Mouse (Mus musculus) limb, embryonic 10.5 days (tissue): ENCODE measurements at regions not wholly inside any gene's neighbourhood (a gene's known extent, or its start where the extent isn't known, plus 50 kb on each side); places are given as distances from the start of the nearest gene placed in this dataset.

Experiments
- DNase-seq: peaks from one replicate; pipeline ENCODE4 v3.0.0-alpha.2; 2017; ENCODE audit warnings: low spot score
- H3K27ac ChIP-seq: fragments of 300-500 bp; sonication (generic); 2 replicates; pipeline ENCODE4 v1.5.1; 2016; ENCODE audit warnings: mild to moderate bottlenecking
- H3K27me3 ChIP-seq: fragments of 300-500 bp; sonication (generic); 2 replicates; pipeline ENCODE4 v1.6.1; 2016; ENCODE audit warnings: low read depth, mild to moderate bottlenecking; ENCODE audit not compliant: poor library complexity, severe bottlenecking
- H3K36me3 ChIP-seq: fragments of 300-500 bp; sonication (generic); 2 replicates; pipeline ENCODE4 v1.6.1; 2016; ENCODE audit warnings: mild to moderate bottlenecking, moderate library complexity
- H3K4me1 ChIP-seq: fragments of 300-500 bp; sonication (generic); 2 replicates; pipeline ENCODE4 v1.6.1; 2016
- H3K4me3 ChIP-seq: fragments of 300-500 bp; sonication (generic); 2 replicates; pipeline ENCODE4 v1.5.1; 2016; ENCODE audit warnings: mild to moderate bottlenecking, moderate library complexity
- H3K9me3 ChIP-seq: fragments of 300-500 bp; sonication (generic); replicated peaks from 2 replicates; pipeline ENCODE4 v1.6.1; 2016; ENCODE audit warnings: mild to moderate bottlenecking
- WGBS: fragments of 180-500 bp; shearing (Covaris S2); methylation state at CpG from one replicate; pipeline ENCODE4 v1.1.7; 2016; 5-methylcytosine and 5-hydroxymethylcytosine counted together

GRCm38 (mm10) chr8:128559004-128559662 is 126.3 kb upstream of the Itgb1 start:
- Histone ChIP-seq H3K9me3 (no peaks in the 10 kb centered on the region), H3K4me1 (peaks cover 14% of the 10 kb centered on the region), H3K27me3 (no peaks in the 10 kb centered on the region), H3K36me3 (no peaks in the 10 kb centered on the region), H3K27ac (no peak overlapping the region), H3K4me3 (no peak overlapping the region)
- WGBS, result 86% methylated on average over 1 of the region's 1 CpGs
- DNase-seq, result no peak

DNA sequence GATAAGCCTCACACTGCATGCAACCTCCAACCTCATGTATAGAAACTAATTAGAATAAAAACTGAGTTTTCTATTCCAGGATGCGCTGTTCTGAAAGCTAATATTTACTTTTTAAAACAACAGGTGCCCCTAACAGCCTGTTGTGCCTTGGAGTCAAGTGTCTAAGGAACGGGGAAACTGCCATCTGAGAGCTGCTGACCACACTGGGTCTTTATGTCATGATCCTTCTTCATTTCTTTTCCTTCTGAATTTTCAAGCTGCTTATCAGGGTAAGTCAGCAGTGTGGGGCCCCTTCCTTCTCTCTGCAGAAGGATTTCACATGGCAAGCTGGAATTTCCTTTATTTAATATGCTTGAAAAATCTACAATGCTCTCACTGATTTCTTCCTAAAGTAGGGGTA is 125.0 kb upstream of the Itgb1 start:
- Histone ChIP-seq H3K36me3 (no peaks in the 10 kb centered on the region), H3K9me3 (no peaks in the 10 kb centered on the region), H3K27ac (no peak overlapping the region), H3K4me1 (peaks cover 14% of the 10 kb centered on the region), H3K27me3 (no peaks in the 10 kb centered on the region), H3K4me3 (no peak overlapping the region)
- DNase-seq, result no peak
- whole genome bisulfite sequencing, result 78% methylated on average over 2 of the region's 2 CpGs

GRCm38 (mm10) chr8:128561016-128561415 is 124.4 kb upstream of the Itgb1 start:
- Histone ChIP-seq H3K27ac (no peak overlapping the region), H3K36me3 (no peaks in the 10 kb centered on the region), H3K4me3 (no peak overlapping the region), H3K27me3 (no peaks in the 10 kb centered on the region), H3K4me1 (peaks cover 14% of the 10 kb centered on the region), H3K9me3 (no peaks in the 10 kb centered on the region)
- WGBS, result 90% methylated on average over 1 of the region's 1 CpGs
- no peak for DNase-seq

GRCm38 (mm10) chr8:128562625-128563024 is 122.8 kb upstream of the Itgb1 start:
- H3K36me3 ChIP-seq, result no peaks in the 10 kb centered on the region
- H3K4me3 ChIP-seq, result no peak overlapping the region
- H3K27ac ChIP-seq, result no peak overlapping the region
- H3K4me1 ChIP-seq, result peaks cover 14% of the 10 kb centered on the region
- no peak for DNase-seq
- H3K27me3 ChIP-seq, result no peaks in the 10 kb centered on the region
- 58% methylated on average over 3 of the region's 3 CpGs for WGBS
- H3K9me3 ChIP-seq, result no peaks in the 10 kb centered on the region

GRCm38 (mm10) chr8:128563744-128564143 is 121.7 kb upstream of the Itgb1 start:
- Histone ChIP-seq H3K27me3 (no peaks in the 10 kb centered on the region), H3K4me3 (no peak overlapping the region), H3K36me3 (no peaks in the 10 kb centered on the region), H3K27ac (no peak overlapping the region), H3K4me1 (peaks cover 14% of the 10 kb centered on the region), H3K9me3 (no peaks in the 10 kb centered on the region)
- DNase-seq, result no peak
- WGBS, result 49% methylated on average over 3 of the region's 3 CpGs

DNA sequence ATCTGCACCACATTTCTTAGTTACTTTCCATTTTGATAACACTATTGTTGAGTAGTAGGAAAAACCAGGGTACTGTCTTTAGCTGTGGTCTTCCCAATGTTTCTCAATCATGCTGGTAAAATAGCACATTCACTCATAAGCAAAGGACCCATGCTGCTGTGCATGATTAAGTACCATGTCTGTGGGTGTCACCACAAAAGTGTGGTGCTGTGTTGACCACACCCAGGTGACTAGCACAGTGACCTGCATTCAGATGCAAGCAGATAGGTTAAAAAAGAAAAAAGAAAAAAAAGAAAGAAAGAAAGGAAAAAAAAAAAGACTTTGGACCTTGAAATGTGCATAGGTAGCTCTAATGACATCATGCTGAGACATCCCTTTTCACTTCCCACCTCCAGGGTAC is 113.2 kb upstream of the Itgb1 start:
- no peak for DNase-seq
- Histone ChIP-seq H3K36me3 (no peaks in the 10 kb centered on the region), H3K27me3 (no peaks in the 10 kb centered on the region), H3K27ac (peak overlapping the region; percentile 50), H3K4me3 (no peak overlapping the region), H3K4me1 (peaks cover 22% of the 10 kb centered on the region), H3K9me3 (no peaks in the 10 kb centered on the region)

GRCm38 (mm10) chr8:128594114-128594513 is 91.3 kb upstream of the Itgb1 start:
- Histone ChIP-seq H3K4me3 (no peak overlapping the region), H3K4me1 (peaks cover 15% of the 10 kb centered on the region), H3K36me3 (no peaks in the 10 kb centered on the region), H3K27me3 (no peaks in the 10 kb centered on the region), H3K9me3 (no peaks in the 10 kb centered on the region), H3K27ac (no peak overlapping the region)
- 80% methylated on average over 2 of the region's 2 CpGs for WGBS
- DNase-seq, result no peak

GRCm38 (mm10) chr8:128594780-128595179 is 90.7 kb upstream of the Itgb1 start:
- Histone ChIP-seq H3K4me1 (peaks cover 17% of the 10 kb centered on the region), H3K27me3 (no peaks in the 10 kb centered on the region), H3K4me3 (no peak overlapping the region), H3K36me3 (no peaks in the 10 kb centered on the region), H3K9me3 (no peaks in the 10 kb centered on the region), H3K27ac (peak overlapping the region; percentile 42)
- WGBS, result 44% methylated on average over 1 of the region's 1 CpGs
- no peak for DNase-seq

DNA sequence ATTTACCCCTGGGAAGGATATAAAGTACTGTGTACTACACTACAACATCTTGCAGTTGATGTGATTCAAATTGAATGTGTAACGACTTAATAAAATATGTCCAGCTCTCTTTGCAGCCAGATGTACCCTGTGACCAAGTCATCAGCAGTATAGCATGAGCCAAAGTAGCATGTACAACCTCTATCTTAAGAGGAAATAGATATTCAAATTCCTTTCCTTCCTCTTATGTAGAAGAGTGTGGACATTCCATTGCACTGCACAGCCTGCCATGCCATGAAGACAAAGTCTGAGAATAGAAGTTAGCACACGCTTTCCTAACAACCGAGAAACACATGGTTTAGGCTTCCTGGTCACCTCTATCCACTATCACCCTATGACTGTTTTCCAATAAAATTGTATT is 79.9 kb upstream of the Itgb1 start:
- WGBS, result 94% methylated on average over 3 of the region's 3 CpGs
- Histone ChIP-seq H3K36me3 (no peaks in the 10 kb centered on the region), H3K4me1 (peaks cover 7% of the 10 kb centered on the region; the same call in 1 of the 2 replicates), H3K4me3 (no peak overlapping the region), H3K27ac (no peak overlapping the region), H3K9me3 (no peaks in the 10 kb centered on the region), H3K27me3 (no peaks in the 10 kb centered on the region)
- DNase-seq, result no peak

- no peak overlapping the region for H3K4me3 ChIP-seq
- H3K27ac ChIP-seq, result no peak overlapping the region
- no peaks in the 10 kb centered on the region for H3K36me3 ChIP-seq
- H3K9me3 ChIP-seq, result no peaks in the 10 kb centered on the region
- no peaks in the 10 kb centered on the region for H3K27me3 ChIP-seq
- H3K4me1 ChIP-seq, result peaks cover 7% of the 10 kb centered on the region; the same call in 1 of the 2 replicates
- no peak for DNase-seq
- WGBS, result 42% methylated on average over 2 of the region's 2 CpGs
Measured at GRCm38 (mm10) chr8:128608876-128609275, 76.6 kb upstream of the Itgb1 start.

GRCm38 (mm10) chr8:128612607-128613006 is 72.8 kb upstream of the Itgb1 start:
- H3K27ac ChIP-seq, result no peak overlapping the region
- H3K36me3 ChIP-seq, result no peaks in the 10 kb centered on the region
- H3K9me3 ChIP-seq, result no peaks in the 10 kb centered on the region
- DNase-seq, result no peak
- H3K4me1 ChIP-seq, result peaks cover 7% of the 10 kb centered on the region; the same call in 1 of the 2 replicates
- no peak overlapping the region for H3K4me3 ChIP-seq
- H3K27me3 ChIP-seq, result no peaks in the 10 kb centered on the region
- 80% methylated on average over 5 of the region's 5 CpGs for WGBS

DNA sequence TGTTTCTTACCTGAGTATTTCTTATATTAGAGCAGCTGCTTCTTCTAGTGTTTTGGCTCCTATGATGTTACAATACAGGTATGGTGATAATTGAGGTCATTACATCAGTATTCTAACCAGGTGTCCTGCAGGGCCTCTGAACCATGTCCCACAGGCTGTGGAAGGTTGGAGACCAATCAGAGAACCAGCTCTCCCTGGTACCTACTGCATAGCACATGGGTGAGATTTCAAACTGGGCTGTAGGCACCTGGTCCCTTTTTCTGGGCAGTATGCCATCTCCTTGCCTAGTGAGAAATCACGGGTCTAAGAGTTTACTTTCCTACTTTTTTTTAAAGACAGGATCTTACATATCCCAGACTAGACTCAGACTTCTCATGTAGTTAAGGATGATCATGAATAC is 67.6 kb upstream of the Itgb1 start:
- no peaks in the 10 kb centered on the region for H3K9me3 ChIP-seq
- H3K4me3 ChIP-seq, result no peak overlapping the region
- H3K4me1 ChIP-seq, result no peaks in the 10 kb centered on the region
- DNase-seq, result no peak
- H3K27ac ChIP-seq, result no peak overlapping the region
- no peaks in the 10 kb centered on the region for H3K36me3 ChIP-seq
- 90% methylated on average over 1 of the region's 1 CpGs for WGBS
- H3K27me3 ChIP-seq, result no peaks in the 10 kb centered on the region

GRCm38 (mm10) chr8:128619086-128619485 is 66.4 kb upstream of the Itgb1 start:
- Histone ChIP-seq H3K36me3 (no peaks in the 10 kb centered on the region), H3K27me3 (no peaks in the 10 kb centered on the region), H3K27ac (no peak overlapping the region), H3K4me1 (no peaks in the 10 kb centered on the region), H3K9me3 (no peaks in the 10 kb centered on the region), H3K4me3 (no peak overlapping the region)
- 69% methylated on average over 1 of the region's 1 CpGs for WGBS
- DNase-seq, result no peak
